Mouse (Mus musculus) liver, embryonic 12.5 days (tissue): ENCODE results near the gene Pa2g4. TPM values are rescaled to one million over a fixed set of nuclear protein-coding genes. Genes with fewer than 3 reads are reported as not detected.
A peak's percentile ranks its signal among the peaks of the same experiment; 100 is the strongest.
"Not testable (repeated sequence)": the region's sequence is repeated elsewhere in the genome, so short reads cannot be mapped to it uniquely, and the experiment has no call there.

Experiments used
- ATAC-seq: fragments of 200-750 bp; cut with Nextera tagmentation; 2 replicates; pipeline ENCODE4 v1.8.0; 2017; ENCODE audit warnings: moderate number of reproducible peaks, mild to moderate bottlenecking, moderate library complexity
- H3K27ac ChIP-seq: fragments of 300-500 bp; sonication (generic); 2 replicates; pipeline ENCODE4 v1.5.1; 2016; ENCODE audit warnings: mild to moderate bottlenecking
- H3K27me3 ChIP-seq: fragments of 300-500 bp; sonication (generic); replicated peaks from 2 replicates; pipeline ENCODE4 v1.6.1; 2016; ENCODE audit warnings: mild to moderate bottlenecking, moderate library complexity
- H3K36me3 ChIP-seq: fragments of 300-500 bp; sonication (generic); 2 replicates; pipeline ENCODE4 v1.6.1; 2016; ENCODE audit warnings: mild to moderate bottlenecking, moderate library complexity
- H3K4me1 ChIP-seq: fragments of 300-500 bp; sonication (generic); 2 replicates; pipeline ENCODE4 v1.6.1; 2016
- H3K4me2 ChIP-seq: fragments of 300-500 bp; sonication (generic); 2 replicates; pipeline ENCODE4 v1.6.1; 2016; ENCODE audit warnings: mild to moderate bottlenecking, moderate library complexity
- H3K4me3 ChIP-seq: fragments of 300-500 bp; sonication (generic); 2 replicates; pipeline ENCODE4 v1.5.1; 2016; ENCODE audit warnings: mild to moderate bottlenecking, moderate library complexity
- H3K9ac ChIP-seq: fragments of 300-500 bp; sonication (generic); 2 replicates; pipeline ENCODE4 v1.6.1; 2016; ENCODE audit warnings: mild to moderate bottlenecking, moderate library complexity
- H3K9me3 ChIP-seq: fragments of 300-500 bp; sonication (generic); replicated peaks from 2 replicates; pipeline ENCODE4 v1.6.1; 2016; ENCODE audit warnings: mild to moderate bottlenecking, moderate library complexity
- WGBS: fragments of 180-500 bp; shearing (Covaris S2); methylation state at CpG from one replicate; pipeline ENCODE4 v1.1.7; 2016; ENCODE audit not compliant: insufficient replicate concordance; 5-methylcytosine and 5-hydroxymethylcytosine counted together
- polyA plus RNA-seq: library from polyadenylated mRNA; unstranded; fragments of >200 nt; fragmentation: Nextera tagmentation; extraction: Ambion mirVana; gene quantifications from 2 replicates; pipeline ENCODE4 v1.2.1, GENCODE M21; 2016

Pa2g4 gene
- 233 and 242 TPM in 2 replicates for polyA plus RNA-seq

- H3K27ac ChIP-seq, result peak within 1 kb of the TSS; percentile 95
- peaks cover 13% of the 10 kb centered on the region for H3K27me3 ChIP-seq
- H3K4me1 ChIP-seq, result peaks cover 36% of the 10 kb centered on the region
- no peaks in the 10 kb centered on the region for H3K9me3 ChIP-seq
- H3K9ac ChIP-seq, result peak within 1 kb of the TSS; percentile 98
- peak within 1 kb of the TSS; percentile 95 for H3K4me3 ChIP-seq
- under 1% methylated on average over 58 of the region's 58 CpGs for WGBS
- H3K36me3 ChIP-seq, result peaks cover 35% of the 10 kb centered on the region
- ATAC-seq, result peak; percentile 98
- H3K4me2 ChIP-seq, result peak within 1 kb of the TSS; percentile 96
Measured at GRCm38 (mm10) chr10:128565788-128566531, at the start of gene Pa2g4. Gene Pa2g4, minus strand, starts transcription at chr10:128565987.

- ATAC-seq, result no peak
- no peaks in the 10 kb centered on the region for H3K36me3 ChIP-seq
- H3K4me1 ChIP-seq, result peaks cover 10% of the 10 kb centered on the region
- no peak overlapping the region for H3K4me3 ChIP-seq
- WGBS, result 53% methylated on average over 3 of the region's 3 CpGs
- no peaks in the 10 kb centered on the region for H3K9me3 ChIP-seq
- no peak overlapping the region for H3K27ac ChIP-seq
- H3K27me3 ChIP-seq, result peaks cover 4% of the 10 kb centered on the region; the same call in 1 of the 2 replicates
- H3K9ac ChIP-seq, result no peak overlapping the region
- no peak overlapping the region for H3K4me2 ChIP-seq
Measured at GRCm38 (mm10) chr10:128614934-128615333, 49.1 kb upstream of the Pa2g4 start.

- H3K4me2 ChIP-seq, H3K27ac ChIP-seq, H3K27me3 ChIP-seq, ATAC-seq, H3K4me3 ChIP-seq, H3K9ac ChIP-seq, H3K36me3 ChIP-seq, H3K9me3 ChIP-seq: not testable (repeated sequence)
- 44% methylated on average over 4 of the region's 4 CpGs for WGBS
- H3K4me1 ChIP-seq, result peaks cover 10% of the 10 kb centered on the region
Measured at GRCm38 (mm10) chr10:128613820-128614219, 48.0 kb upstream of the Pa2g4 start.

- H3K27ac ChIP-seq, result no peak overlapping the region
- peaks cover 4% of the 10 kb centered on the region; the same call in 1 of the 2 replicates for H3K27me3 ChIP-seq
- 30% methylated on average over 6 of the region's 6 CpGs for WGBS
- H3K36me3 ChIP-seq, result no peaks in the 10 kb centered on the region
- peaks cover 10% of the 10 kb centered on the region for H3K4me1 ChIP-seq
- no peak overlapping the region for H3K4me3 ChIP-seq
- ATAC-seq, result peak; percentile 42
- H3K9me3 ChIP-seq, result no peaks in the 10 kb centered on the region
- no peak overlapping the region for H3K9ac ChIP-seq
- H3K4me2 ChIP-seq, result peak overlapping the region; percentile 49
Measured at GRCm38 (mm10) chr10:128613154-128613440, 47.3 kb upstream of the Pa2g4 start.

GRCm38 (mm10) chr10:128612433-128613153, 46.8 kb upstream of the Pa2g4 start:
- 12% methylated on average over 16 of the region's 16 CpGs for WGBS
- Histone ChIP-seq H3K27ac (no peak overlapping the region), H3K9me3 (no peaks in the 10 kb centered on the region), H3K4me3 (no peak overlapping the region), H3K4me1 (peaks cover 10% of the 10 kb centered on the region), H3K4me2 (peak overlapping the region; percentile 49), H3K36me3 (no peaks in the 10 kb centered on the region), H3K9ac (no peak overlapping the region), H3K27me3 (peaks cover 4% of the 10 kb centered on the region; the same call in 1 of the 2 replicates)
- peak; percentile 57 for ATAC-seq

GRCm38 (mm10) chr10:128606483-128606882, 40.7 kb upstream of the Pa2g4 start:
- Histone ChIP-seq H3K4me3 (no peak overlapping the region), H3K9ac (no peak overlapping the region), H3K4me2 (no peak overlapping the region), H3K4me1 (peaks cover 8% of the 10 kb centered on the region), H3K27ac (no peak overlapping the region), H3K27me3 (no peaks in the 10 kb centered on the region), H3K9me3 (no peaks in the 10 kb centered on the region), H3K36me3 (no peaks in the 10 kb centered on the region)
- 44% methylated on average over 2 of the region's 2 CpGs for WGBS
- ATAC-seq, result no peak

- H3K9me3 ChIP-seq, result no peaks in the 10 kb centered on the region
- H3K9ac ChIP-seq, result no peak overlapping the region
- peaks cover 5% of the 10 kb centered on the region; the same call in 1 of the 2 replicates for H3K27me3 ChIP-seq
- ATAC-seq, result no peak
- no peak overlapping the region for H3K27ac ChIP-seq
- H3K4me2 ChIP-seq, result no peak overlapping the region
- no peaks in the 10 kb centered on the region for H3K36me3 ChIP-seq
- no peak overlapping the region for H3K4me3 ChIP-seq
- WGBS, result 65% methylated on average over 4 of the region's 4 CpGs
- peaks cover 8% of the 10 kb centered on the region for H3K4me1 ChIP-seq
Measured at GRCm38 (mm10) chr10:128602470-128603128, 36.8 kb upstream of the Pa2g4 start.

- Histone ChIP-seq H3K4me1 (peaks cover 8% of the 10 kb centered on the region), H3K27me3 (peaks cover 5% of the 10 kb centered on the region; the same call in 1 of the 2 replicates), H3K36me3 (no peaks in the 10 kb centered on the region), H3K4me2 (no peak overlapping the region), H3K9ac (no peak overlapping the region), H3K4me3 (no peak overlapping the region), H3K27ac (no peak overlapping the region), H3K9me3 (no peaks in the 10 kb centered on the region)
- 83% methylated on average over 1 of the region's 1 CpGs for WGBS
- no peak for ATAC-seq
Measured at GRCm38 (mm10) chr10:128601499-128601898, 35.7 kb upstream of the Pa2g4 start.

- no peak for ATAC-seq
Measured at GRCm38 (mm10) chr10:128598476-128598875, 32.7 kb upstream of the Pa2g4 start.

GRCm38 (mm10) chr10:128592797-128593196, 27.0 kb upstream of the Pa2g4 start:
- no peaks in the 10 kb centered on the region for H3K36me3 ChIP-seq
- H3K27ac ChIP-seq, result no peak overlapping the region
- H3K9me3 ChIP-seq, result no peaks in the 10 kb centered on the region
- WGBS, result 49% methylated on average over 5 of the region's 5 CpGs
- H3K9ac ChIP-seq, result no peak overlapping the region
- H3K27me3 ChIP-seq, result peaks cover 56% of the 10 kb centered on the region
- no peak overlapping the region for H3K4me3 ChIP-seq
- ATAC-seq, result no peak
- H3K4me1 ChIP-seq, result peaks cover 41% of the 10 kb centered on the region
- H3K4me2 ChIP-seq, result no peak overlapping the region

More at GRCm38 (mm10) chr10:128598476-128598875, 32.7 kb upstream of the Pa2g4 start:
- H3K27ac ChIP-seq, result no peak overlapping the region
- no peak overlapping the region for H3K9ac ChIP-seq
- no peak overlapping the region for H3K4me3 ChIP-seq
- no peak overlapping the region for H3K4me2 ChIP-seq
- no peaks in the 10 kb centered on the region for H3K9me3 ChIP-seq
- peaks cover 22% of the 10 kb centered on the region; the same call in 1 of the 2 replicates for H3K27me3 ChIP-seq
- H3K4me1 ChIP-seq, result 0 out of 2 replicates have a peak, but pooled peaks cover 3% of the 10 kb centered on the region
- 57% methylated on average over 2 of the region's 2 CpGs for WGBS
- no peaks in the 10 kb centered on the region for H3K36me3 ChIP-seq

- H3K9me3 ChIP-seq, result no peaks in the 10 kb centered on the region
- ATAC-seq, result no peak
- peaks cover 70% of the 10 kb centered on the region for H3K27me3 ChIP-seq
- H3K36me3 ChIP-seq, result no peaks in the 10 kb centered on the region
- no peak overlapping the region for H3K9ac ChIP-seq
- 39% methylated on average over 6 of the region's 6 CpGs for WGBS
- H3K4me2 ChIP-seq, result no peak overlapping the region
- H3K4me1 ChIP-seq, result peaks cover 47% of the 10 kb centered on the region
- no peak overlapping the region for H3K4me3 ChIP-seq
- H3K27ac ChIP-seq, result no peak overlapping the region
Measured at GRCm38 (mm10) chr10:128591436-128591835, 25.6 kb upstream of the Pa2g4 start.
